Mouse (Mus musculus) WW6 (cell line): ENCODE measurements around the gene Lins1.

ENCODE experiments used
- DNase-seq: peaks from one replicate; pipeline ENCODE4 v3.0.0-alpha.2; 2013; ENCODE audit warnings: low read depth, low spot score

Lins1 gene

GRCm38 (mm10) chr7:66733431-66733830 lies 43.7 kb downstream of the Lins1 start:
- DNase-seq: no peak

GRCm38 (mm10) chr7:66733882-66734281 lies 44.2 kb downstream of the Lins1 start:
- DNase-seq: no peak

GRCm38 (mm10) chr7:66734466-66734865 lies 44.8 kb downstream of the Lins1 start:
- DNase-seq: no peak

GRCm38 (mm10) chr7:66734993-66735392 lies 45.3 kb downstream of the Lins1 start:
- no peak for DNase-seq

GRCm38 (mm10) chr7:66737418-66737817 lies 47.7 kb downstream of the Lins1 start:
- no peak for DNase-seq

- no peak for DNase-seq
Measured at GRCm38 (mm10) chr7:66741008-66741407, 51.3 kb downstream of the Lins1 start.

GRCm38 (mm10) chr7:66741412-66741811 lies 51.7 kb downstream of the Lins1 start:
- DNase-seq: no peak

GRCm38 (mm10) chr7:66743377-66743781 lies 53.7 kb downstream of the Lins1 start, which contains the start of gene Cers3:
TSS of gene Cers3 (plus strand) at chr7:66743504.
- no peak for DNase-seq

- no peak for DNase-seq
Measured at GRCm38 (mm10) chr7:66746972-66747371, 57.3 kb downstream of the Lins1 start.

- DNase-seq: no peak
Measured at GRCm38 (mm10) chr7:66749998-66750397, 60.3 kb downstream of the Lins1 start.

GRCm38 (mm10) chr7:66753816-66754215 lies 64.1 kb downstream of the Lins1 start:
- DNase-seq: no peak

GRCm38 (mm10) chr7:66755611-66756010 lies 65.9 kb downstream of the Lins1 start:
- DNase-seq: no peak
